Mouse (Mus musculus) R1 (cell line): ENCODE results near the gene Rassf1.

Experiments
- DNase-seq: peaks from one replicate; pipeline ENCODE4 v3.0.0-alpha.2; 2018; ENCODE audit warnings: low read depth, low spot score

The Rassf1 gene

GRCm38 (mm10) chr9:107601275-107601674 is 49.9 kb downstream of the Rassf1 start:
- DNase-seq: no peak

- DNase-seq: peak; percentile 84
Observed at GRCm38 (mm10) chr9:107602068-107602648, 50.8 kb downstream of the Rassf1 start.

- DNase-seq: no peak
Observed at GRCm38 (mm10) chr9:107603251-107603650, 51.9 kb downstream of the Rassf1 start.

- DNase-seq: no peak
Observed at GRCm38 (mm10) chr9:107605041-107605661, 53.8 kb downstream of the Rassf1 start.

- DNase-seq: no peak
Observed at GRCm38 (mm10) chr9:107606591-107606990, 55.2 kb downstream of the Rassf1 start.

- no peak for DNase-seq
Observed at GRCm38 (mm10) chr9:107607036-107607435, 55.7 kb downstream of the Rassf1 start.

- no peak for DNase-seq
Observed at GRCm38 (mm10) chr9:107607653-107608245, 56.4 kb downstream of the Rassf1 start.

- DNase-seq: no peak
Observed at GRCm38 (mm10) chr9:107608741-107609432, 57.5 kb downstream of the Rassf1 start, which contains the start of gene Sema3b. Gene Sema3b (minus strand): TSS chr9:107609229.

- no peak for DNase-seq
Observed at GRCm38 (mm10) chr9:107609433-107609830, 58.1 kb downstream of the Rassf1 start.

GRCm38 (mm10) chr9:107611456-107612190 is 60.3 kb downstream of the Rassf1 start:
- DNase-seq: no peak
